Mouse (Mus musculus): ENCODE results near the gene Pxk.
A peak's percentile ranks its signal among the peaks of the same experiment; 100 is the strongest.

Gene Pxk

DNA sequence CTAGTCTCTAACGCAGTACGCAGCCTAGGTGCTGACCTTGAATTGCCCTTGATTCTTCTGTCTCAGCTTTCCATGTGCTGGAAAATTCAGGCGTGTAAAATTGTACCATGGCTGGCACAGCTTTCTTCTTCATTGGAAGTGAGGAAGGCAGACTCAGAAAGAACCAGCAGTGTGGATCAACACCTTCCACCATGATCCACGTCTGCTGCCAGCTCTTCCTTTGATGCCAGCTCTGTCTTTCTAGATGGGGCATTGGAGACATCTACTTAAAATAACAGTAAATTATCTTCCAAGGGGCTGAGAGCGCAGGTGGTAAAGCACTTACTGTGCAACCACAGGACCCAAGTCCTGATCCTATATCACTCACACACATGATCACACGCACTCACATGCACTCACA is 94.7 kb downstream of the Pxk start:
- DNase-seq (ENCODE audit: low read depth, low spot score): no peak

DNA sequence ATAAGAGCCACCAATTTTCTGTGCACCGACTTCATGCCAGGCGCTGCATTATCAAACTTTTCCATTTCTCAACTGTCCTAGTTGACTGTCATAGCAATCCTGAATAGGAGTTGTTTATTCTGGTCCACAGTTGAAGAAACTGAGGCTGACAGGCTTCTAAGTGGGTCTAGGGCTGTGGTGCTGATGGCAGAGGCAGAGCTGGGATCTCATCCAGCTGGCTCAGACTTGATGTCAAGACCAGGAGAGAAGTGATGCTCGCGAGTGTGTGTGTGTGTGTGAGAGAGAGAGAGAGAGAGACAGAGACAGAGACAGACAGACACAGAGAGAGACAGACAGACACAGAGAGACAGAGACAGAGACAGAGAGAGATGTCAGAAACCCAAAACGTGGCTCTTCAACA is 102.8 kb downstream of the Pxk start:
- DNase-seq (ENCODE audit: low read depth, low spot score): no peak

DNA sequence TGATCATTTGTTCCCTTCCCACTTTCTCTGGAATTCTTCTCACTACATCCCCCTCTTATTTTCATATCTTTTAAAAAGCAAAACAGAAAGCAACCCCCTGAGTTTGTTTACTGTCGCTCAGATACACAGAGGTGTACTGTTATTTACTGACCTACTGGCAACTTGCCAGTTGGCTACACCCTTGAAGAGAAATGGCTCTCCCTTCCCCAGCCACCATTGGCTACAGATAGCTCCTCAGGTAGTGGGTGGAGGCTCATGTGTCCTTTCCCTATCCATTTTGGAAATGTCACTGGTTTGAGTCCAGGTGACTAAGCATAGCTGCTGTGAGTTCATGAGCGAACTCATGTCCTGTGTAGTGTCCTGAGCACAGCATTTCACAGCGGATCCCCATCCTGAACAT is 103.7 kb downstream of the Pxk start:
- DNase-seq (ENCODE audit: low read depth, low spot score): no peak

DNA sequence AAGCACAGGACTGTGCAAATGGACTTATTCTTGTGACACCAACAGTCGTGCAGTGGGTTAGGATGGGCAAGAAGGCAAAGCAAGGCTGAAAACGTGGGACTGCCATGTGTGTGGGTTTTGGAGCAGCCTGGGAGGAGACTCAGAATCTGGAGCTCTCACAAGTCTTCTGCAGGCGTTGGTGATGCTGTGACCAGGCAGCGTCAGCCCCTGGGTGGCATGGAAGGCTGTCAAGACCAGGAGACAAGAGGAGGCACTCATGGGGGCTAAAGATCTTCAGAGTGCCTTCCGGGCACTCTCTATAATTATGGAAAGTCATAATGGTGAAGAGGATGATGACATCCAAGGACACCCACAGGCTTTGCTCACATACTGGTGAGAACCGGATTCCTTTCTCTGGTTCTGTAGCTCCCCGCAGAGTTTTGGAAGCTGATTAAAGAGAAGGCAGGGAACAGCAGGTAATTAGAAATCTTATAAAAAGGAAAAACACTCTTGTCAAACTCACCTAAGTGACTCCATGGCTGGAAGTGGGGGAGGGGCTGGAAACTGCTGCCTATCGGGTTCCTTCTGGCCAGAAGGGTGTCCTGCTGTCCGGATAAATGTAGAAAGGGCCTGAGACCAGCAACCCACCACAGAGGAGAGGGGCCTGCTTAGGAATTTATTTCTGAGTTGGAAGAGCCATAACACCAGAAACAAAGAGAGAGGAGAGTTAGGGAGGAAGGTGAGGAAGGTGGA is 108.3 kb downstream of the Pxk start:
- no peak for DNase-seq (ENCODE audit: low read depth, low spot score)

DNA sequence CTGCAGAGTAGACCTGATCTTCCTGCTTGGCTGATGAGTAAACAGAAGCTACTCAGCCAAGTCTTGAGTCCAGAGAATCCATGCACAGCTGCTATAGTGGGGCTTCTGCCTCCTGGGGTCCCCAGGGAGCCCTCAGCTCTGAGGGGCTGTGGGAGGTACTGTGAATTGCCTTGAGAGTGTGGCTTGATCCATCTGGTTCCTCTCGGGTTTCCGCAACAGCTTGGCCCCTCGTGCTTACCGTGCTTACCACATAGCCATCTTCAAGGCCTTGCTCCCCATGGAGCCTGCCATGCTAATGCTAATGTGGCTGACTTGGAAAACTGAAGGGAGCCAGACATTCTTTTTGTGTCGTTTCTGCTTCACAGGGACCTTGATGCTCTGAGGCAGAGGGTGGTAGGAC is 109.1 kb downstream of the Pxk start:
- no peak for DNase-seq (ENCODE audit: low read depth, low spot score)

DNA sequence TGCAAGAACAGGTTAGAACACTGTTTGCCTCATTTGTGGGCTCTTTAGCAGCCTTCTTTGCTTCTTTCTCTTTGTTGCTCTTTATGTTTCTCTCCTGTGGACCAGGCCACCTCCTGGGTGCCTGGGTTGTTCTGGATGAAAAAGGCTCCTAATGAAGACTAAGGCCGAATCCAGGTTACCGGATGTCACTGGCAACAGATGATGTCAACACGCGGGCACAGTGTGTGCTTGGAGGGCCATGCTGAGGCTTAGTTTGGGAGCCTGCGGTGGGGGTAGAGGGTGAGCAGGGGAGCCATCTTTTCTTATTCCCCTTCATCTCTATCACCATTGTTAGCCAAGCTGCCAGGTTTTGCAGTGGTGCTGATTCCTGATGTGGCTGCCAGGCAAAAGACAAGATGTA is 109.5 kb downstream of the Pxk start:
- no peak for DNase-seq (ENCODE audit: low read depth, low spot score)

DNA sequence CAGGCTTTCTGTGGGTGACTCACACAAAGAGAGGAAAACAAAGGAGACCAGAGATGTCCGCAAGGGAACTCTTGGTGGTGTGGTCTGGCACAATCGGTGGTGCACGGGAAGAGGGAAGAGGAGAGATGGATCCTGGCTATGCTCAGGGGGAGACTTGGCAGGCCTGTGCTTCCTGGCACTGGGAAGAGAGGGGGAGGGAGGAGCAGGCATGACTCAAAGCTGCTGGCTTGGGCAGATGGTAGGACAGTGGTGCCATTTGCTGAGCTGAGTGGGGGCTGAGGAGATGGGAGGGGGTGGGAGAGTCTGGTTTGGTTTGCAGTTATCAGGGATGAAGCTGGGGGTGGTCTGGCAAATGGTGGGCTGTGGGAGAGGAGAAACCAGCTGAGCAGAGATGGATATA is 110.9 kb downstream of the Pxk start:
- DNase-seq (ENCODE audit: low read depth, low spot score): no peak

DNA sequence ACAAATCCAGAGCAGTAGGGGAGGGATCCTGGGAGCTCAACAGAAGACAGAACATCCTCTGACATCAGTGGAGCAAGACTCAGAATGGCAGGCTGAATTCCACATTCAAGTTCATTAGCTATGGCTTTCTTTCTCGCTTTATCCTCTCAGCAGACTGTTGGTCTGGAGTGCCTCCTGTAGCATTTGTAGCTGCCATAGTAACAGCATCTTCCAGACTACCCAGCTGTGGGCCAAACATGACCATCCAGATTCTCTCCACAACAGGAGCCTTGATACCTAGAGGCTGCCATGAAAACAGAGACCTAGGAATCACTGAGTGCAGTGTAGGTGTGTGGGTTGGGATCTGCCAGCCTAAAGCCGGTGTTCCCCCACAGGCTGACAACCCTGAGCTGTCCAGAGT is 111.9 kb downstream of the Pxk start:
- DNase-seq (ENCODE audit: low read depth, low spot score): no peak

DNA sequence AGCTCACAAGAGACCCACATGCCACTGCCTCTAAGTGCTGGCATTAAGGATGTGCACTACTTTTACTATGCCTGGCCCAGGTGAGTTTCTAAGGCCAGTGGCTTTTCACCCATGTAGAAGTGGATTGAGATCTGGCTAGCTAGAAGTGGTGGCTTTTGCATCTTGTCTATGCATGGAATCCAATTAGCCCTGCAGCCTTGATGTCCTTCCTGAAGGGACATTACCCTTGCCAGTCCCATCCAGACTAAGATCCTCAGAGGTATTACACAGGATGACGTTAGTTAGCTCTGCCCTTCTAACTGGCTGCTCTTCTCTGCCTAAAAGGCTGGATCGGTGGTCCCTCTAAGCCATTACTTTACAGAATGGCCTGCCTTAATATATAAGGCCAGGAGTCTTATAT is 115.0 kb downstream of the Pxk start:
- DNase-seq (ENCODE audit: low read depth, low spot score): no peak

DNA sequence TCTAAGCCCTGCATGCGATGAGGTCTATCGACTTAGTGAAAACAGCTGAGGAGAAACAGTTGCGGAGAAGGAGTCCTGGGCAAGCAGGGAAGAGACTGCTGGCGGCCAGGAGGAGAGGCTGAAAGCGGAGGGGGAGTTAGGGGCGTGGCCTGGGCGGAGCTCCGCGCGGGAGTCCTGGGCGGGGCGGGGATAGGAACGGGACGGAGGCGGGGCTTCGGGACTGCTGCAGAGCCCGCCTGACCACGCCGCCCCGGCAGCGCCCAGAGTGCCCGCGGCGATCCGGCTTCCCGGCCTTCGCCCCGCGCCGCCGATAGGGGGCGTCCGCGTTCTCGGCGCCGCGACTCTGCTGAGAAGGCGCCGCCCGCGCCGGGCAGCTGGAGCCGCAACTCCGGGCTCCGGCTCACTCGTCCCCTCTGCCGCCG is 115.8 kb downstream of the Pxk start, which contains the start of gene Kctd6:
Gene Kctd6, plus strand, starts transcription at position 338 of the 422 bp plus-strand sequence.
- peak; percentile 91 for DNase-seq (ENCODE audit: low read depth, low spot score)

All from WW6 (cell line).